Mouse (Mus musculus) C2C12 (cell line): ENCODE results near the gene Dirc2. TPM values are rescaled to one million over a fixed set of nuclear protein-coding genes. Genes with fewer than 3 reads are reported as not detected.

Experiments used
- H3K27me3 ChIP-seq: one replicate; pipeline ENCODE4 v1.6.1; 2011; ENCODE audit not compliant: control insufficient read depth, insufficient read depth, insufficient read length
- H3K36me3 ChIP-seq: one replicate; pipeline ENCODE4 v1.6.1; 2011; ENCODE audit not compliant: control insufficient read depth, insufficient read depth
- H3K4me3 ChIP-seq: one replicate; pipeline ENCODE4 v1.5.1; 2011; ENCODE audit warnings: mild to moderate bottlenecking, control low read depth; ENCODE audit not compliant: poor library complexity, insufficient read depth, severe bottlenecking
- H3K79me2 ChIP-seq: one replicate; pipeline ENCODE4 v1.6.1; 2011; ENCODE audit not compliant: control insufficient read depth, insufficient read depth
- H3K79me3 ChIP-seq: one replicate; pipeline ENCODE4 v1.6.1; 2011; ENCODE audit warnings: low read depth, control low read depth
- H3ac ChIP-seq: one replicate; pipeline ENCODE3; 2011; ENCODE audit warnings: low read depth; ENCODE audit not compliant: control insufficient read depth, insufficient read length
- CEBPB ChIP-seq: IDR thresholded peaks from one replicate; pipeline ENCODE4 v1.6.1; 2011; ENCODE audit warnings: low read depth, mild to moderate bottlenecking, control low read depth, moderate library complexity
- CTCF ChIP-seq: IDR thresholded peaks from one replicate; pipeline ENCODE4 v1.5.1; 2011; ENCODE audit not compliant: control insufficient read depth, insufficient read depth, insufficient read length
- FOSL1 ChIP-seq: IDR thresholded peaks from one replicate; pipeline ENCODE4 v1.8.0; 2011; ENCODE audit warnings: mild to moderate bottlenecking, low read length; ENCODE audit not compliant: poor library complexity, insufficient read depth, severe bottlenecking
- MAX ChIP-seq: IDR thresholded peaks from one replicate; pipeline ENCODE4 v1.6.1; 2011; ENCODE audit warnings: mild to moderate bottlenecking, control low read depth
- MYOD1 ChIP-seq: IDR thresholded peaks from one replicate; pipeline ENCODE4 v1.6.1; 2011; ENCODE audit warnings: low read depth; ENCODE audit not compliant: control insufficient read depth, insufficient read length
- MYOG ChIP-seq: IDR thresholded peaks from one replicate; pipeline ENCODE4 v1.6.1; 2011; ENCODE audit not compliant: control insufficient read depth, insufficient read length; ENCODE audit errors: extremely low read depth
- USF1 ChIP-seq: IDR thresholded peaks from one replicate; pipeline ENCODE4 v1.6.1; 2011; ENCODE audit warnings: low read depth, mild to moderate bottlenecking, control low read depth, moderate library complexity
- polyA plus RNA-seq: library from polyadenylated mRNA; unstranded; fragments of >200 nt; fragmentation: generic; extraction: Trizol; gene quantifications from one replicate; pipeline ENCODE4 v1.2.1, GENCODE M21; 2012; ENCODE audit warnings: missing spikeins

Gene Dirc2
- polyA plus RNA-seq, 1 experiment: 11.7 TPM

GRCm38 (mm10) chr16:35771141-35771540 lies 2.0 kb upstream of the Dirc2 start:
- no peak overlapping the region for H3ac ChIP-seq

GRCm38 (mm10) chr16:35769878-35770657 lies 912 bp upstream of the Dirc2 start, which contains the start of gene Hspbap1:
Gene Hspbap1, plus strand, starts transcription at chr16:35770375.
- TF ChIP-seq MYOD1 (no peak), USF1 (peak; percentile 98), FOSL1 (no peak), MAX (peak; percentile 98)
- peaks cover 37% of the 10 kb centered on the region for H3K79me2 ChIP-seq
- peak within 1 kb of the TSS; percentile 97 for H3ac ChIP-seq

More at GRCm38 (mm10) chr16:35771141-35771540, 2.0 kb upstream of the Dirc2 start:
- H3K79me2 ChIP-seq: peaks cover 40% of the 10 kb centered on the region
- H3K36me3 ChIP-seq: no peaks in the 10 kb centered on the region
- H3K4me3 ChIP-seq: peak overlapping the region; percentile 59
- peaks cover 25% of the 10 kb centered on the region for H3K79me3 ChIP-seq
- H3K27me3 ChIP-seq: no peaks in the 10 kb centered on the region
- TF ChIP-seq MAX (no peak), MYOG (no peak), FOSL1 (no peak), MYOD1 (no peak), USF1 (no peak), CEBPB (no peak), CTCF (no peak)

GRCm38 (mm10) chr16:35768469-35768784 lies 729 bp downstream of the Dirc2 start:
- Histone ChIP-seq H3K4me3 (peak overlapping the region; percentile 38), H3K79me3 (peaks cover 11% of the 10 kb centered on the region), H3ac (peak overlapping the region; percentile 73), H3K27me3 (no peaks in the 10 kb centered on the region), H3K79me2 (peaks cover 28% of the 10 kb centered on the region), H3K36me3 (no peaks in the 10 kb centered on the region)
- no peak for TF ChIP-seq MYOD1
- TF ChIP-seq MYOG: no peak
- no peak for TF ChIP-seq FOSL1
- TF ChIP-seq USF1: no peak

More at GRCm38 (mm10) chr16:35769878-35770657, 912 bp upstream of the Dirc2 start, which contains the start of gene Hspbap1:
- Histone ChIP-seq H3K79me3 (peaks cover 24% of the 10 kb centered on the region), H3K27me3 (no peaks in the 10 kb centered on the region), H3K36me3 (no peaks in the 10 kb centered on the region), H3K4me3 (peak within 1 kb of the TSS; percentile 59)

DNA sequence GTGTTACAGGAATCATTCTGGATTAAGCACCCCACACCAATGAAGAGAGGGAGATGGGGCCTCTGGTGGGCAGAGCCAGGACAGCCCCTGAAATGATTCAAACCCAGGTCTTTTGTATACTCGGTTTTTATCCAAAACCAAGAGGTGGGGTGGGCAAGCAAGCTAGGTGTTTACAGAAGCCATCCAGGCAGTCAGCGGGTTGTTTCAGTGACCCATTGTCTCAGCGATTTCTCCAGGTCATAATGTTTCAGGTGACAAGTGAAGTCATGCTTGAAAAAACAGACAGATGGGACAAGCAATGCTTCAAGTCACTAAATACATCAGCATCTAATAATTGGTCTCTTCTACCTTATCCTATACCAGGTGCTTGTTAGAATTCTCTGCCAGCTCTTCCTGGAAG lies 2.8 kb downstream of the Dirc2 start:
- H3ac ChIP-seq: no peak overlapping the region
- no peak for TF ChIP-seq USF1
- no peak for TF ChIP-seq FOSL1
- TF ChIP-seq CTCF: no peak
- TF ChIP-seq CEBPB: no peak
- no peak for TF ChIP-seq MAX
- no peak for TF ChIP-seq MYOG
- no peak for TF ChIP-seq MYOD1
- H3K4me3 ChIP-seq: no peak overlapping the region

DNA sequence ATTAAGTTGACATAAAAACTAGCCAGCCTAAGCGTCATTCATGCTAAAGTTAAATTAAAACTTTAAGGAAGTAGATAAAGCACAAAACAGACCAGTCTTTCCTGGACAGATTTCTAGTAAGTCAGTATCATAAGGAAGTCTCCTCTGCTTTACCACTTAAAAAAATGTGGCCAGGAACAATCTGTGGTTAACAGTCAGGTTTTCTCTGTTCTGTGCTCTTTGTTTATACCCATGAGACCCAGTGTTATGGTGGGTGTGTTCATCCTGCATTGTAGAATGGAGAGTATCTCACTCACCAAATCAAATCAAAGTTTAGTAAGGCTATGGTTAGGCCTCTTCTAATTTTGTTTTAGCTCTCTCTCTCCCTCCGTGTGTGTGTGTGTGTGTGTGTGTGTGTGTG lies 3.7 kb downstream of the Dirc2 start:
- Histone ChIP-seq H3K79me2 (peaks cover 1% of the 10 kb centered on the region), H3K4me3 (no peak overlapping the region), H3K79me3 (no peaks in the 10 kb centered on the region), H3K27me3 (no peaks in the 10 kb centered on the region), H3ac (no peak overlapping the region), H3K36me3 (no peaks in the 10 kb centered on the region)
- TF ChIP-seq FOSL1 (no peak), CEBPB (no peak), CTCF (no peak), MAX (no peak)

More for the DNA sequence above, 2.8 kb downstream of the Dirc2 start:
- no peaks in the 10 kb centered on the region for H3K27me3 ChIP-seq
- H3K79me2 ChIP-seq: peaks cover 11% of the 10 kb centered on the region
- peaks cover 2% of the 10 kb centered on the region for H3K79me3 ChIP-seq
- no peaks in the 10 kb centered on the region for H3K36me3 ChIP-seq

GRCm38 (mm10) chr16:35764941-35765340 lies 4.2 kb downstream of the Dirc2 start:
- TF ChIP-seq USF1 (no peak), MYOG (no peak), CEBPB (no peak), CTCF (no peak), MAX (no peak), FOSL1 (no peak)

More at GRCm38 (mm10) chr16:35764941-35765340, 4.2 kb downstream of the Dirc2 start:
- Histone ChIP-seq H3K79me3 (no peaks in the 10 kb centered on the region), H3K27me3 (no peaks in the 10 kb centered on the region), H3K4me3 (no peak overlapping the region), H3ac (no peak overlapping the region), H3K79me2 (no peaks in the 10 kb centered on the region), H3K36me3 (no peaks in the 10 kb centered on the region)
